Mouse (Mus musculus): ENCODE data around the gene Ppp1r12b.

The Ppp1r12b gene

DNA sequence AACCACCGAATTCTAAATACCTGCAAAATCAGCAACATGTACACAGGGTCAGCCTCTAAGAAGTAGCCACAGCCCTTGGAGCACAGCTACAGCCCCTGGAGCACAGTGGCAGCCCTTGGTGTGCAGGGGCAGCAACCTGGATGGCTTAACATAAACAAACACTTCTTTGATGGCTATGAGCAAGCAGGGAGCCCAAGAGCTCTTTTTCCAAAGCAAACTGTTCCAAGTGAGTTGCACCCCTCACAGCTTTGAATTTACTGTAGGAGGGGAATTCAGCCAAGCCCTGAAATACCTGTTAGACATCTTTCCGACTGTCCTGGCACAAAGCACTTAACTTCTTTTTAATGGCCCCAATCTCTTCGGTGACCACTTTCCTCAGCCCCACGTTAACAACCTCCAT lies 14.9 kb downstream of the Ppp1r12b start:
- no peak for DNase-seq (ENCODE audit: low spot score in 2 of 2)

DNA sequence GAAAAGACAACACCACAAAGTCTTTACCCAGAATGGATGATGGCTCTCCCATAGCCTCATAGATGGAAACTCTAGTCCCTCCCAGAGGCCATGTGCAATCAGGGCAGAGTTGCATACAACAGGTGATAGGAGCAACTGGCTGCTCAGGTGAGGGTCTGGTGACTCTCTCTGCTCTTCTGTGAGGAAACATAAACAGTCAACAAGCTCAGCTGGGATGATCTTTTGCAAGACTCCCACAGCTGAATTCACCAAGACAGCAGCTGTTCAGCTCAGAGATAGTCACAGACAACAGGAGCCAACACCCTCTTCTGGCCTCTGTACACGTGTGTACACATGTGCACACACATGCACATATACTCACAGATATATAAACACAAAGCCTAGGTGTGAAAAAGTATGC lies 17.5 kb downstream of the Ppp1r12b start:
- DNase-seq (ENCODE audit: low spot score in 2 of 2), result no peak

DNA sequence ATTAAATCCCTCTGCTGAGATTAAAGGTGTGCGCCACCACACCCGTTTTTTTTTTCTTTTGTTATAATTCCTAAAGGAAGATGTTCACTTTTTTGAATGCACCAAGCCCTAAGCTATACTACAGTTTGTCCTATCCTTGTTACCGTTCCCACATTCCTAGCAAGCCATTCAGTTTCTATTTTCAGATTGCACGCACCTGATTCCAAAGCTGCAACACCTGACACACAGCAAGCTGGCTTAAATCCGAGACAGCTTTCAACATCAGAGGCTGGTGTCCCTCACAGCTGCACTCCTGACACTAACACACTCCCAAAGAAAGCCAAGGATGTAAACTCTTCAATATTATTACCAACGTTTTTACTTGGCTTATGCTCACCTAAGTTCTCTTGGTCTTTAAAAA lies 19.4 kb downstream of the Ppp1r12b start:
- DNase-seq (ENCODE audit: low spot score in 2 of 2), result no peak

DNA sequence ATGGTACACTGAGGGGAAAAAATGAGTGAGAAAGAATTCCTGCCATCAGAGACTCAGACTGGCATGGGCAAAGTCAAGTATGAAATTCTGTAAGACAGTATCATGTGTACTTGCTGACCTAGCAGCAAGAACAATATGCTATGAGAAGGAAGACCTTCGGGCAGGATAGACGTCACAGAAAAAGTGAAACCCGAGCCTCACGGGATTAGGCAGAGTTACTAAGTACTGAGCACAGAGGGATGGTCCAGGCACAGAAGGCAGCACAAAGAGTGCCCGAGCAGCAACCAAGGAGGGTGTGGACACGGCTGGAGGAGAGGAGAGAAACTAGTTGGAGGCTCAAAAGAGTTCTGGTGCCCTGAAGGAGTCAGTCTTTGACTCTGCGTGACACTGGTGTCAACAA lies 23.3 kb downstream of the Ppp1r12b start:
- no peak for DNase-seq (ENCODE audit: low spot score in 2 of 2)

DNA sequence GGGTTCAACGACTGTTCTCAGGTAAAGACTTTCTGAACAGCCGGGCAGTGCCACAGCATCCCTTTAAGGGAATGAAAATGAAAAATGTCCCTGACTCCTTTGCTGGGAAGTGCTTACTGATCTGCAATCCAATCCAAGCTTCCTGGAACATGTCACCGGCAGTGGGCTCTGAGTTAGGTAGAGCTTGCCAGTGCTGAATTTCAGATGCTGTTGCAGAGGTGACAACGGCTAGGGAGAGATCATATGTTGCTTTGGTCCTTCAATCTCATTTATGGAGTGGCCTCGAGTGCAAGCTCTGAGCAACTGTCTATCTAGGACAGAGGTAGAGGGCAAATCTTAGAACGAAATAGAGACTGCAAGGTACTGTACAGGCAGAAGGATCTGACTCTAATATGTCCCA lies 36.7 kb downstream of the Ppp1r12b start:
- DNase-seq (ENCODE audit: low spot score in 2 of 2), result no peak

DNA sequence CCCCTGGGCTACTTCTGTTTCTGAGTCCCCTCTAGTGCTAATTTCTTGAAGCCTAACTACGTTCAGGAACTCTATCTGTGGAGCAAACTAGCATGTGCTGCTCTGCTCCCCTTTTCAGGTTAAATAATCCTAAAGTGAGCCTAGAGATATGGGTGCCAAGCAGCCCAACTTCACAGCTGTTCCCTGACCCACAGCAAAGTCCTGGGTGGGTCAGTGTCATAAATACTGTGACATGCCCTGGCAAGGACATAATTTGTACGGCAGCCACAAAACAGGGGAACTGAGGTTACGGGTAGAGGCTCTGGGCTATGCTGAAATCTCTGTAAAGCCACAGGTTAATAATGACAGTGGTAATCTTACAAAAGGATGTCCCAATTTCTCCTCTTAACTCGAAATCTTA lies 40.3 kb downstream of the Ppp1r12b start:
- no peak for DNase-seq (ENCODE audit: low spot score in 2 of 2)

DNA sequence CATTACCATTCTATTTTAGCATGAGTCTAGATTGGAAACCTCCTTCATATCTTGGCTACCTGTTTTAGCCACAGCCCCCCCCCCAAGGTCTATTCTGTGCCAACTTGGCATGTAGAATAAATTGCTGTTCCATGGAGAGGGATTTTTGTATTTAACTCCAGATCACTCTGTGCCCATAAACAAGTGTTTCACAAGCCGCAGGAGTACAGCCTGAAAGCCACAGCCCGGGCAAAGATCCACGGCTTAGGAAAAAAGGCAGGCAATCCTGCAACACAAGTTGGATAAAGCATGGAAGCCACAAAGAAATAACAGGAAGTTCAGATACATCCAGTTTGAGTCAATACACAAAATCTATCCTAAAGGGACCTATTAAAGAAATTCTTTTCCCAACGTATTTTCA lies 42.2 kb downstream of the Ppp1r12b start:
- no peak for DNase-seq (ENCODE audit: low spot score in 2 of 2)

DNA sequence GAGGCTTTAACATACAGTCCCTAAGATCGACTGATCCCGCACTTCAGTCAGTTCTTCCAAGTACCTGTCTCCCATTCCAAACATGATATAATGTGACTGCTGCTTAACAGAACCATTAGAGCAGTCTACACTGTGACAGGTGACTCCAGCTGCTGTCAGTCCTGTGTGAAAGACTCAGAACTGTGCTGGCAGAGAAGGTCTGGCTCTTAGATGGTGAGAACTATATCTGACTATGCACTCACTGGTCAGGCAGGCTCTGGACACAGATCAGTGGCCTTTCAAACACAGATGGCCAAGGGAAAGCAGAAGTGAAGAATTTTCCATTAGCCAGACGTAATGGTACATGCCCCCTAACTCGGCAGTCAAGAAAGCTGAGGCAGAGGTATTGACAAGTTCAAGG lies 43.9 kb downstream of the Ppp1r12b start:
- no peak for DNase-seq (ENCODE audit: low spot score in 2 of 2)

DNA sequence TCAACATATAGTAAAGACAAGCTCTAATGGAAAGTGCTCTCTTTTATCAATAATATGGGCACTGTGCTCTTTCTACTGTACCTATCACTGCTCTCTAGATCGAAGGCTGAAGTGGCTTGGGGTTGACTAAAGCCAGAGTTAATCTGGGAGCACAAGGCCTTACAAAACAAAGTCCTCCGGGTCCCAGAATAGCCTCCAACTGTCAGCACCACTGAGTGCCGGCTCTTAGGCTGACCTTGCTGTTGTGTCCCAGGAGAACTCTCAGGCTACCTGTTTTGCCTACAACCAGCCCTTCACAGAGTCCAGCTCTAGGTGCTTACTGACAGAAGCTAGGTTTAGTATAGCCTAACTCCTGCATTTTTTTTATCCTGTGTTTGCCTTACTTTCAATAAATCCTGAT lies 45.7 kb downstream of the Ppp1r12b start:
- no peak for DNase-seq (ENCODE audit: low spot score in 2 of 2)

DNA sequence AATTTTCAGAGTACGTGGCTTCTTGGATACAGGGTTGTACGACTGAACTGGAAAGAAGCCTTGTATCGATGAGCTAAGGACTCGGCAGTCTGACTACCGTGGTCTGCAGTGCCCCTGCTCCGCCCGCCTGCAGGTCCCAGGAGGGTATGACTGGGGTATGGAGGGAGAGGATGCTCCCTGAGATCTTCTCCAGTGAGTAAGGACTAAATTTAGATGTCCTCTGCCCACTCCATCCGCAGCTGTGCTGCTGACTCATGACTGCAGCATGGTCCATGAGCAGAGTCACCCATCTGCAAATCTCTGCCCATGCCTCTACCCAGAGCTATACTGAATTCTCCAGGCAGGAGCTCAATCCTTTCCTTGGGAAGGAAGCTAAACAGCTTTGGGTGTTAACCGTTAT lies 46.3 kb downstream of the Ppp1r12b start:
- DNase-seq (ENCODE audit: low spot score in 2 of 2), result no peak

DNA sequence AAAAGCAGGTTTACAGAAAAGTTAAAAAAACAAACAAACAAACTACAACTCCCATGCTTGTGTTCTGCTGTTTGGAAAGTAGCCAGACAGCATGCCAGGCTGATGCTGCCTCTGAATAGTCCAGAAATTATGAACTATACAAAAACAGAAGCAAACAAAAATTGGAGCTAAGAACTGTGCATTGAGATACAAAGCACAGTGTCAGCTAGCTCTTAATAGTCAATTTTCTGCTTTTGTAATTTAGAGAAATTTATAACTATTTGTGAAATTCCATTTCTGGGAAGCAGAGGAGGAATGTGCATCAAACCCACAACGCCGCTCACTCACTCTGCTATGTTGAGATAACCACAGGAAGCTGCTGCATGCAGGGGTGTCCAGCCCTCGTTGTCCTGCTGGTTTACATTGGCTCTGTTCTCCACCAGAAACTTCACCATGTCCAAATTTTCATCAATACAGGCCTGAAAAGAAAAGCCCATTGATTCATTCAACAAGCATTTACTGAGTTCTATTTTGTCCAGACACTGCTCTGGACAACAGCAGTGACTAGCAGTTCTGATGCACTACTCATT lies 53.6 kb downstream of the Ppp1r12b start:
- DNase-seq (ENCODE audit: low spot score in 2 of 2), result no peak

DNA sequence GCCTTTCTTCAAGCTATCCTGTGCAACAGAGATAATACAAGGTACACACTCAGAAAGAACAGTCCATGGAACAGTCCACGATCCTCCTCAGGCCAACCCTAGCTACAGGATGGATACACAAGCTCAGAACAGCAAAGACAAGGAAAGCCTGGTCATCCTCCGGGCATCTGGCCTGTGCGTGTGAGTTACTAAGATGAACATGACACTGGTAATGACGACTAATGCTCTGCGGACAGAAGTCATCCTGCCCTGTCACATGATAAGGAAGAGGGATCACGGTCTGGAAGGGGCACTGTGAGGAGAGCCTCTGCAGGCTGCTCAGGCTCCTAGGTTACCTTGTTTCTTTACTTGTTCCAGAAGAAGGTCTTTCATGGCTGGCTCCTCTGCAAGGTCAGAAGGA lies 59.7 kb downstream of the Ppp1r12b start:
- DNase-seq (ENCODE audit: low spot score in 2 of 2), result no peak

DNA sequence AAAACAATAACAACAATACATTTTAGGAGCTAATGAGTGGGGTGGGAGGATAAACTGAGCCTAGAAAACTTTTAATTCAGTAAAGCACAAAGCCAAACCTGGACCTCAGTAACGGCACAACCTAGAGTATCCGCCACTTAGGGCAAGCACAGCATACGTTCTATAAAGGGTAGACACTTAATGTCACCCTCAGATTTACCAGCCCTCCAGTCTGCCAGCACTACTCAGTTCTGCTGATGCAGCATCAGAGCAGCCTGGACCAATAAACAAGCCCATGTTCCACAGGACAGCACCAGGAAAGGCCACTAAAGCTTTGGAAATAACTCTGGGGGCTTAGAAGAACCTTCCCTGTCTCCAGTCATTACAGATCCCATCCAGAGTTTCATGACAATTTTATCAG lies 60.9 kb downstream of the Ppp1r12b start:
- DNase-seq (ENCODE audit: low spot score in 2 of 2), result no peak

DNA sequence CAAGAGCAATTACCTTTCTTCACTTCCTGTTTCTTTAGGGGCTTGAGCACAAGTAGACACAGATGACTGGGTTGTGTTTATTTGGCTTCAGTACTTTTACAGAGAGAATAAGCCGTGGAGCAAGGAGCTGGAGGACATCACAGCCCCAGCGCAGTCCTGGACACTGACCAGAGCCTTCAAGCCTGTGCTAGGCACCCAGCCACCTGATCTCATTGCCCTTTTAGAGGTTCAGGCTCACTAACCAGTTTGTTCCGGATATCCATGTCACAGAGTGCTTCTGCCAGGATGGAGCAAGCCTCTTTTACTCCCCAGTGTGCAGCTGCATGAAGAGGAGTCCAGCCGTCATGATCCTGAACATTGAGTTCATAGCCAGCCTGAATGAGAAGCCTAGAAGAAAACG lies 63.8 kb downstream of the Ppp1r12b start:
- DNase-seq (ENCODE audit: low spot score in 2 of 2), result no peak

DNA sequence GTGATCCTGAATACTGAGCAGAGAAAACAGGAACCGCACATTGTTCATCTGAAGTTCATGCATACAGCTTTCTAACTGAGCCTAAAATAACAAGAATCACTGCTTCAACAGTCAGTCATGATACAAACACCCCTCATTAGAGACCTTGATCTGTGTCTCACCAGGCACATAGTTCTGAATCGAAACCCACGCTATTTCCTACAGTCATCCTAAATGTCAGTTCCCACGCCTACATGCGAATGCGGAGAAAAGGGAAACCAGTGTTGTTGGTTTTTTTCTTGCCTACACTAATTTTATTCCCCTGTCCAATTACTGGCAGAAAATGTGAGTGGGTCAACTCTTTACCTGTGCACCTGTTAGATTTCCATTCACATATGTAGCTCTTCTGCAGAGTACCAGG lies 66.1 kb downstream of the Ppp1r12b start:
- DNase-seq (ENCODE audit: low spot score in 2 of 2), result no peak

DNA sequence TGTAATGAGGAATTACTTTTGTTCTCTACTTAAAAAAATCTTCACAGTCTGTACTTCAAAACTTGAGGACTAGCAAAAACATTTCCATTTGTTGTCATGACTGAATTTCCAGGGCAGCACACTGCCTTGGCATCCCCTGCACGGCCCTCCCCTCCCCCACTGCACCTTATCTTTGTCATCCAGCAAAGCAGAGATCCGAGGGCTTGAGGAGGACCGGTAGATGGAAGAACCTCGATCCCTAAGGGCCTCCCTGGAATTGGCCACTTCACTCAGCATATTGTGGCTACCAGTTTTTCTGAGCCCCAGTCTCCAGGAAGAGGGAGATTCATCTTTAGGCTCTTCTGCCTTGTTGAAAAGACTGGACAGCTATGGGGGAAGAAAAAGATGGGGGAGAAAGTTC lies 79.9 kb downstream of the Ppp1r12b start:
- DNase-seq (ENCODE audit: low spot score in 2 of 2), result no peak

DNA sequence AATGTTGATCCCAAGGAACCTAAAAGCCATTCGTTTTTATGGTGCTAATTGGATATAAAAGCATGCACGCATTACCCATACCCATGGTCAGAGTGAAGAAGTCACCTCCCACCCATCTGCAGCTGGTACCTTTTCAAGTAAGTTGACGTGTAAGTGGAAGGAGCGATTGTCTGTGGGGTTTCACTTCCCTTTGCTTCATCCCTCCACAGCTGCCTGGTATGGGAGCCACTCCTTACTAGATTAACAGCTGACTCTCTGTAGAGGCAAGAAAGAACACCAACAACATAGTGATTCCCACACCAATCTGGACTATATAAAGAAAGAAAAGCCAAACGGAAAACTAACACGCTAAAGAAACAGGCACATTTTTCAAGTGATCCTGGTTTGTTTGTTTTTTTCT lies 83.1 kb downstream of the Ppp1r12b start:
- DNase-seq (ENCODE audit: low spot score in 2 of 2), result peak in 1 of 2 experiments; percentile 39

DNA sequence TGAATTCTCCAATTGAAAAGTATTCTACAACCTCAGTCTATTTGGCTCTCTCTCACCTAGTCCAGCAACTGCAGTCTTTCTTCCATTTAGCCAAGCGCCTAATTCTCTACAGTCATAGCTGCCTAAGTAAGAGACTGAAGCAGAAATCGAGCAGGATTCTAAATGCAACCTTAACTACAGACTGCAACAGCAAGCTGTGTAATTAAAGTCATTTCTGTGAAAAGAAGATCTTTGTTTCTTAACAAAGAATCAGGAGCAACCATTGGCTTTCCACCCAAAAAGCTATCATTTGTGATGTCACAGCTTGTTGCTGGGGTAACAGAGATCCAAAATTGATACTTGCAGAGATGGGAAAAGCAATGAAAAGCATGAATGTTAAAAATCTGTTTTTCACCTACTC lies 89.3 kb downstream of the Ppp1r12b start:
- no peak for DNase-seq (ENCODE audit: low spot score in 2 of 2)

DNA sequence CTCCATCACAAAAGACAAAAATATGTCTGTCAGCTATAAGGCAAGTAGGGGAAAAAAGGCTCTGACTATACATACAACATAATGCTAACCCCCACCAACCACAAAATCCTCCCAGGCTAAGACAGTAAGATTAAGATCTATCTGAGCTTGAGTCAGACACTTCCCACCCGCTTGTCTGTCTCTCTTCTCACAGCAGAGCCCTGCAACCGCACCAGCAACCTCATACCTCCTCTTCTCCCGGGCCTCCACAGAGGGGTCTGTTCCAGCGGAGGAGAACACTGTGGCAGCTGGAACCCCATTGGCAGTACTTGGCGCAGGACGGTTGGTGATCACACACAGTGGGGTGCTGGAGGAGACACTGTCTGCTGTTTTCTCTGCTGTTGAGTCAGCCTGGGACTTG lies 90.2 kb downstream of the Ppp1r12b start:
- DNase-seq (ENCODE audit: low spot score in 2 of 2), result no peak

DNA sequence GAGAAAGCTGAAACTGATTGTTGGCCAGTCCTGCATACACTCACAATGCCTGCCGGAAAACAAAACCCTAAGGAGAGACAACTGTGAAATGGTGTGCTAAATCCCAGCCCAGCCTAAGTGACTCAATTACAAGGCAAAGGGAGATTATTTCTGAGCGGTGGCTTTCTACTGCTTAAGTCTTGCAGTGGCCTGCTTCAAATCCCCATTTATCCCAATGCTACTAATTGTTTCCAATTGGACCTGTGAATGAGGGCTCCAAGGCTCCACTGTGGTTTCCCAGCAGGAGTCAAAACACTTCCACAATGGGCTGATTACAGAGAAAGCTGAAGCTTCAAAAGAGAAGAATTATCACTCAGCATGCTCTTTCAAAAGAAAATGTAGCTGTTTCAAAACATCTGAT lies 95.2 kb downstream of the Ppp1r12b start:
- DNase-seq (ENCODE audit: low spot score in 2 of 2), result no peak

DNA sequence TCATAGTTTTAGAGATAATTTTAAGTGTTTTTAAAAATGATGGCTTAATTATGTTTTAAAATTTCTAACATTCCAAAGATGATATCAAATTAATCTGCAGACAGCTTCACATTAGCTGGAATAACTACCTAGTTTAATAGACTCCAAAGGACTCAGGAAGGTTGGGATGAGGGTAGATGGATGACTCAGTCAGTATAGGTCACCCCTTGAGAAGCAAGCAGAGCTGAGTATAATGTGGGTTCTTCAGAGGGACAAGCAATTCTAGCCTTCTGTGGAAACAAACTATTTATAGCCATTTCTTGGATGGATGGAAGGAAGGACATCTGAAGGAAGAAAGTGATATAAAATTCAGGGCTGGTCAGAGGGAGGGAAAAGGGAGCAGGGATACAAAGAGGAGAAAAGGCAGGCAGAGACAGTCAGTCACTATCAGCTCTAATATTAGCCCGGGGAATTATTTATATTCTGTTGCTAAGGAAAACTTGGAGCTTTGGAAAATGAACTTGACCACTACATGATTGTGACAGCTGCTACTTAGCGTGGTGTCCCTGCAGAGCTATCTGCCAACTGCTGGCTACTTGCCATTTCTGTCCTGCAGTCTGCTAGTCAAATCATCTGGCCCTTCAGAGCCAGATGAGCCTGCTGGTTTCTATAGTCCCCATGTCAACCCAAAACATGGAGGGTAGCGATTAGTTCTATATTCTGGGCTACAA lies 97.2 kb downstream of the Ppp1r12b start:
- DNase-seq (ENCODE audit: low spot score in 2 of 2), result no peak

DNA sequence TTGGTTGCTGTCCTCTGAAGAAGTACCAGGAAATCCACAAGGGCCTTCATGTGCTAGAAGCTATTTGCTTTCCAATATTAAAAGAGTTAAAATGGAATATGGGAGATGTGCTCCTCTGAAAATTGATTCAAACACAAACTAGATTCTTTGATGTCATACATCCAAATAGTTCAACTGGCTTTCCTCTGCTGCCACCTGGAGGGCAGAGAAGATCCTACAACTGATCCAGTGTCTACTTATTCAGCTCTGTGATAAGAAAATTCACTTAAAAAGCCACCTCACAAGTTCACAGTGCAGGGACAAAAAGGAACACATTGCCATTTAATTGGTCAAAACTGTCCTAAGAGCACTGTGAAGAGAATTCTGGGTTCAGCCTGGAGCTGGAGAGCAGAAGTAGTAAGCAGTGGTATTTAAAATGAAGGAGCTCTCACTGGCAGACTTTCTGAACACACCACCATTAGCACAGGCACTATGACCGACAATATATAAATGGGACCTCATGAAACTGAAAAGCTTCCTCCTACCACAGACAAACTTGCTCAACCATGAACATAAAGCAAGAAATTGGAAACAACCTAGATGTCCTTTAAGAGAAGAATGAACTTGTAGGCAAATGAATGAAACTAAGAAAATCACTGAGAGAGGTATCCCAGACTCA lies 101.3 kb downstream of the Ppp1r12b start:
- peak; percentile 69 to 87 for DNase-seq (ENCODE audit: low spot score in 2 of 2)

DNA sequence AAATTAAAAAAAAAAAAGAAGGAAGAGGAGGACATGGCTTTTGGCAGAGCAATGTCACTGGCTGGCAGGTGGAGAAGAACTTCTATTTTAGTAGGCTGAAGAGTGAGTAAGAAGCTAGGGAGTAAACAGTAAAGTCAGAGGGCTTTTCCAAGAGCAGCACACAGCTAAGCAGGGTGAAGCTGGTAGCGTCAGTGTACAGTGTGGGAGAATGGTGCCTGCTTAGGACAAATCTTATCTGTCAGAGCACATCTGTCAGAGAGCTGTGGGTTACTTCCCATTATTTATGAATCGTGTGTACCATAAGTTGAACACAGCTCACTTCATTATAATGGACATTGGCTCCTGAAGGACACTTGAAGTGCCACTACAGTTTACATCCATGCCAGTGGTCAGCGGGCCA lies 102.9 kb downstream of the Ppp1r12b start:
- no peak for DNase-seq (ENCODE audit: low spot score in 2 of 2)

DNA sequence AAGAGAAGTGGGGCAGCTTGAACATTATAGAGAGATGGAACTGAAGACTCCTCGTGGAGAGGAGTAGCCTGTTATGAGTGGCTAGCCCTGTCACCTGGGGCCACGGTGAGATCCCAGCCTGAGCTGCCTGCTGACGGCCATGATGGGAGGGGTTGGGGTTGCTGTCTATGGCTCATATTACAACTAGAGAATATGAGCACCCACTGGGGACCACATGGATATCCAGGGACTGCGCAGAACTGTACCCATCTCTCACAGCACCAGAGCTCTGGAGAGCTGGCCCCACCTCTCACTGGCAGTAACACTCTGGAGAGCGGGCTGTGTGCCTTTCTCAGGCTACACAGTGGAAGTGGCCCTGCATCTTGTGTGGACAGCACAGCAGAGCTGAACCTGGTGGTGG lies 104.5 kb downstream of the Ppp1r12b start:
- DNase-seq (ENCODE audit: low spot score in 2 of 2), result no peak
